Mouse (Mus musculus) MEL-GATA-1-ER (cell line): Measurements from ENCODE around the gene Kcne4.

ENCODE experiments used
- DNase-seq: peaks from one replicate; pipeline ENCODE4 v3.0.0-alpha.2; 2012; ENCODE audit warnings: low read depth; ENCODE audit errors: extremely low read depth

Kcne4 gene

DNA sequence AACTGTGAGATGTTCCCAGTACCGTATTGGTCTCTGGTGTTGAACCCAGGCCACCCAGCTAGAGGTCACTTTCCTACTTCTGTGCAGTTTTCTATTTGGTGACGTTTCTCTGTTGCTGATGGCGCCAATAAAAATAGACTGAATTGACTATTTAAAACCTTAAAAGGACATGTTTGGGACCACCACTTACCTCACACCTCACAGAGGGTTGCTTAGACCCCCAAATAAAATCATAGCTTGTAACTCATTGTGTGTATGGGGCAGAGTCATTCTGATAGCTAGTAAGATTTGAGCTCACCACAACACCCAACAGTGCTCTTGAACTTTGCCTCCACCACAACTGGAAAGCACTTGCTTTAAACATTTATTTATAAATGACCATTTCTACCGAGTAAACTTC lies 43.0 kb downstream of the Kcne4 start:
- no peak for DNase-seq

GRCm38 (mm10) chr1:78860056-78860455 lies 43.5 kb downstream of the Kcne4 start:
- DNase-seq: no peak

DNA sequence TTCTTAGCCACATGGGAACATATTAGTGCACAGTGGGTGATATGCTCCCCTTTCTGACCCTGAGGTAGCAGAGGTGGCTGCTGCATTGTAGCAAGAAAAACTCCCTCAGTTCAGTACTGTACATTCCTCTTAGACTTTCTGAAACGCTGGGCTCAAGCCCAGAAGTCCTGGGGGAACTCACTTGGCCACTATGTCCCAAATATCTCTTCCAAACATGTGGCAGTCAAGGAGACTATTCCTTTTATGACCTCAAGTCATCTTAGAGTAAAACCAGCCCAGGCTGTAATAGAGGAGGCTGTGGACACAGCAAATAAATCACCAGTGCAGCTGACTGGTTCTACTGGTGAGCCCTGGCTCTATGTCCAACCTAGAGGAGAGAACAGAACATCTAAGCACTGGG lies 45.7 kb downstream of the Kcne4 start:
- DNase-seq: no peak

DNA sequence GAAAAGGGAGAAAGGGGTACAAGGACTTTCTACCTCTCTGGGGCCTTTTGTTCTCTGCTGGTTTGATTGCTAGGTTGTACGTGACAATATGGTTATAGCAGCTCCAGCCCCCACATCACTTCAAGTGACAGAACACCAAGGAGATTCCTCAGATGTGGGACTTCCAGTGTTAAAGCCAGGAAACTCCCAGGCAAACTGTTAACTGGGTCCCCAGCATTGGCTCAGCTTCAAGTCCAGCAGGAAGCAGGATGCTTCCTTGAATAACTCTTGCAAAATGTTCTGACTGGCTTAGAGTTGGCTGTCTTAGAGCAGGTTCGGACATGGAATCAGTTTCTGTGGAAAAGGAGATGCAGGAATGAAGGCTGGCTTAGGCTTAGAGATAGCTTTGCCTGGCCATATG lies 47.3 kb downstream of the Kcne4 start:
- no peak for DNase-seq

- DNase-seq: no peak
Observed at GRCm38 (mm10) chr1:78864351-78864750, 47.8 kb downstream of the Kcne4 start.

DNA sequence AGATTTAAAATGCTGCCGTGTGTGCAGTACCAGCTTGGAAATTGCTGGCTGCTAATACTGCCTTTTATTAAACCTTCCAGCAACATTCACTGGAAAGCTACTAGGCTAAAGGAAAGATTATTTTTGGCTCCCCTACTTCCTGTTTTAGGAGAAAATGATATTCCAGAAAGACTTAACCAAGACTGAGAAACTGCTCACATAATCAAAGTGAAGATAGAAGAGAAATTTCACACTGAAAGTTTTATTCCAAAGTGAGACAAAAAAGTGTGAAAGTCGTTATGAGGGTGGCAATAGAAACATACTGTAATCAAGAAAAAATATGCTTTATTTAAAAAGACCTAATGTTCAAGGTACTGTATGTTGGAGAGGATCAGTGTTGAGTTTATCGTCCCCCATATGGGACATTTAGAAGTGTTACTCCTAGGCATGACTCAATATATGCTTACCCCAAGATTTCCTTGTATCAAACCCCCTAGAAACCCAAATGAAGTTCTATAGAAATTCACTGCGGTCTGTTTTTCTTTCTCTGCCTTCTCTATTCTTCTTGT lies 48.3 kb downstream of the Kcne4 start:
- DNase-seq: no peak

DNA sequence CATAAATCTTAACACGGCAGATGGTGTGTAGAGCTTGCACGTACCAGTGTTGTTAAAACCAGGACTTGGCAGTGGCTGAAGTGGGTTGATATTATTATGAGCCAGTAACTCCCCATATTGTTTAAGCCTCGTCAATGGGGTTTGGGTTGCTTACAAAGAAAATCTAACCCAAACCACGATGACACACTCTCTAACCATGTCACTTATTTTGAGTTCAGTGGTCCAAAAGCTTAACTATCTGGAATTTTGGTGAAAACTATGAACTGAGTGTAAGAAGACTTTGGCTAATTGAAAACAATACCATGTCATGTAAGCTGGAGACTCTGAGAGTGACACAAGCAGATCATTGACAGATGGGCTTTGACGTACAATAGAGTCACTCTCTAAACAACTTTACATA lies 49.4 kb downstream of the Kcne4 start:
- no peak for DNase-seq

DNA sequence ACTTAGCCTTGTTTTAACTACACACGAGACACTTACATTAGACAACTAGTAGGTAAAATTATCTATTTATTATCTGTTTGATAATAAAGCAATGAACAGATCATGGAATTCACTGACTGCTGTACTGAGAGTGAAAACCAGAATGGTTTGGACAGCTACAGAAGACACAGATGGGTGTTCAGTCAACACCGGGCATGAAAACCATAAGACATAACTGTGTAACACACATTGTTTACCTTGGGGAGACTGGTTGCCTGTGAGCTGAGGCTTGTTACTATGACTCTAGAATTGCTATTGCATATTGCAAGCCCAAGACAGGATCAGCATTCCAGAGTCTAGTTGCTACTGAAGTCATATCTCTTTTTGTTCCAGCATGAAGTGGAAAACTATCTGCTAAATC lies 49.9 kb downstream of the Kcne4 start:
- DNase-seq: no peak
